In genomic region chr3:89386438-89387420, GRCm38 (mm10) we compare ENCODE assay signal across 11 mouse cellular contexts. TPM values are rescaled to one million over a fixed set of nuclear protein-coding genes. Genes with fewer than 3 reads are reported as not detected.
A peak's percentile ranks its signal among the peaks of the same experiment; 100 is the strongest.
DNase-seq lines count a peak whose midpoint lies in the region; ATAC-seq and TF ChIP-seq lines count a peak whose summit lies in the region.
"Had no signal": no experiment of that assay in that cellular context is flagged by ENCODE, and none has a peak within 500 bp of the region (broad histone marks: within the 10 kb centered on the region; RNA-seq: fewer than 3 reads in every experiment).

No protein-coding gene starts in this region.

- no peak overlapping the region for H3K4me2 ChIP-seq in limb, embryonic 11.5 days (ENCODE audit: low read depth, severe bottlenecking)
- H3K4me2 ChIP-seq: limb, embryonic 12.5 days had no signal

- 0 out of 2 replicates have a peak overlapping the region, but pooled peaks have one; percentile 22 for H3K9ac ChIP-seq in limb, embryonic 11.5 days (ENCODE audit: low read length)

- TF ChIP-seq CTCF in spleen, adult 2 months (IDR thresholded peaks at IDR 0.05; ENCODE audit: extremely low read depth, insufficient read depth, insufficient read length, insufficient replicate concordance) = no peak

- no peaks in the 10 kb centered on the region for H3K9me3 ChIP-seq in limb, embryonic 11.5 days (ENCODE audit: control insufficient read depth, low read length)
- H3K9me3 ChIP-seq: limb, embryonic 12.5 days had no signal

- H3K4me3 ChIP-seq in spleen, adult 2 months (ENCODE audit: extremely low read depth, insufficient read depth, insufficient read length) = peak overlapping the region; percentile 49
- no peak overlapping the region for H3K4me3 ChIP-seq in limb, embryonic 11.5 days (ENCODE audit: low read depth, low read length)
- H3K4me3 ChIP-seq: limb, embryonic 12.5 days had no signal

- peaks cover 50% of the 10 kb centered on the region for H3K4me1 ChIP-seq in spleen, adult 2 months (ENCODE audit: control insufficient read depth, insufficient read depth, insufficient read length)
- peaks cover 20% of the 10 kb centered on the region for H3K4me1 ChIP-seq in limb, embryonic 11.5 days (ENCODE audit: control insufficient read depth, insufficient read depth, low read length)

- WGBS in spleen, adult 2 months = 77% methylated on average over 16 of the region's 17 CpGs
- WGBS in limb, embryonic 11.5 days = 51% methylated on average over 17 of the region's 17 CpGs

- TF ChIP-seq POLR2A in spleen, adult 2 months (IDR thresholded peaks at IDR 0.05; ENCODE audit: low read depth, low read length) = no peak

- no peak for ATAC-seq in limb, embryonic 11.5 days (ENCODE audit: insufficient number of reproducible peaks, low FRiP score, low TSS enrichment, low read depth)

- DNase-seq in heart, adult 11 months = peak; percentile 92
- DNase-seq in heart, adult 8-10 months (ENCODE audit: low spot score) = no peak
- peak in 1 of 2 experiments; percentile 35 for DNase-seq in spleen, adult 2 months (ENCODE audit: low read depth in 1 of 2, low spot score in 2 of 2)
- no peak for DNase-seq in spleen, adult 12 weeks (ENCODE audit: low spot score)
- DNase-seq in limb, embryonic 11.5 days (ENCODE audit: low spot score) = no peak
- peak; percentile 61 for DNase-seq in thymus, postnatal 4 days
- no peak for DNase-seq in frontal cortex, postnatal 10 days (ENCODE audit: low spot score in 2 of 2)
- no peak for DNase-seq in left cerebral cortex, adult 11 months (ENCODE audit: low spot score)
- DNase-seq: cerebellum, adult 11 months had no signal

- no peaks in the 10 kb centered on the region; the same call in 1 of the 2 replicates for H3K36me3 ChIP-seq in spleen, adult 2 months (ENCODE audit: control insufficient read depth, insufficient read depth, low read length)
- H3K36me3 ChIP-seq in limb, embryonic 11.5 days (ENCODE audit: control insufficient read depth, insufficient read depth, low read length) = no peaks in the 10 kb centered on the region
- H3K36me3 ChIP-seq: limb, embryonic 12.5 days had no signal

- peak overlapping the region; percentile 84 for H3K27ac ChIP-seq in spleen, adult 2 months (ENCODE audit: insufficient read depth, low read length)
- H3K27ac ChIP-seq in limb, embryonic 11.5 days (replicated peaks; ENCODE audit: low read depth, low read length) = no peak overlapping the region
- H3K27ac ChIP-seq: limb, embryonic 12.5 days had no signal

- no peaks in the 10 kb centered on the region for H3K27me3 ChIP-seq in spleen, adult 2 months (ENCODE audit: control insufficient read depth, insufficient read depth, low read length)
- H3K27me3 ChIP-seq in limb, embryonic 11.5 days (ENCODE audit: control insufficient read depth, insufficient read depth, low read length) = no peaks in the 10 kb centered on the region

RNA-seq across cellular contexts. Expression of gene Zbtb7b, which starts 7.8 kb away (rescaled TPM):
- 10 to 100 TPM; 19.6 to 23.2 (median 22.9) TPM for total RNA-seq in heart, adult 8-10 months (2022)
- 54.5 and 58.4 TPM in 2 replicates for polyA plus RNA-seq in spleen, adult 2 months (2012; rRNA removed)
- polyA plus RNA-seq in limb, embryonic 11.5 days (2014; fragmentation: Nextera tagmentation; extraction: Ambion mirVana) = 0.41 and 0.45 TPM in 2 replicates

RNA-seq across cellular contexts. Expression of gene Lenep, which starts 15.9 kb away (rescaled TPM):
- total RNA-seq in heart, adult 8-10 months (2022) = 1 to 10 TPM in 2 of 4 experiments, under 1 TPM in 1, not detected in 1; 0.75 to 1.5 (median 1.2) TPM
- 1.5 and 1.9 TPM in 2 replicates for polyA plus RNA-seq in spleen, adult 2 months (2012; rRNA removed)
- polyA plus RNA-seq in limb, embryonic 11.5 days (2014; fragmentation: Nextera tagmentation; extraction: Ambion mirVana) = 0.61 TPM in 1 of 2 replicates, not detected in the other
- polyA plus RNA-seq: limb, embryonic 12.5 days had no signal

RNA-seq across cellular contexts. Expression of gene Dcst1, which starts 21.7 kb away (rescaled TPM):
- not detected for total RNA-seq in heart, adult 8-10 months (2022)
- 0.29 and 0.42 TPM in 2 replicates for polyA plus RNA-seq in spleen, adult 2 months (2012; rRNA removed)
- polyA plus RNA-seq in limb, embryonic 11.5 days (2014; fragmentation: Nextera tagmentation; extraction: Ambion mirVana) = 0.37 and 0.44 TPM in 2 replicates
- total RNA-seq: heart, postnatal 25 days had no signal

RNA-seq across cellular contexts. Expression of gene Flad1, which starts 24.9 kb away (rescaled TPM):
- total RNA-seq in heart, adult 8-10 months (2022) = 10 to 100 TPM; 55.5 to 71.8 (median 67.9) TPM
- polyA plus RNA-seq in spleen, adult 2 months (2012; rRNA removed) = 39.1 and 43.9 TPM in 2 replicates
- 19.0 and 21.9 TPM in 2 replicates for polyA plus RNA-seq in limb, embryonic 11.5 days (2014; fragmentation: Nextera tagmentation; extraction: Ambion mirVana)

RNA-seq across cellular contexts. Expression of gene Dcst2, which starts 25.0 kb away (rescaled TPM):
- total RNA-seq in heart, adult 8-10 months (2022) = not detected
- polyA plus RNA-seq in spleen, adult 2 months (2012; rRNA removed) = 0.15 and 0.43 TPM in 2 replicates
- polyA plus RNA-seq in limb, embryonic 11.5 days (2014; fragmentation: Nextera tagmentation; extraction: Ambion mirVana) = 0.23 and 0.28 TPM in 2 replicates
- total RNA-seq: heart, postnatal 25 days had no signal

Comparison
In these comparisons a context has a peak if more than half of its experiments do, and no peak if none do; other contexts are left out.
1. DNase-seq: peak in heart, adult 11 months (single experiment) and thymus, postnatal 4 days (single experiment); none in heart, adult 8-10 months (single experiment), spleen, adult 12 weeks (single experiment), limb, embryonic 11.5 days (single experiment), frontal cortex, postnatal 10 days (0 of 2) and left cerebral cortex, adult 11 months (single experiment).
2. RNA of gene Zbtb7b, which starts 7.8 kb away (polyA plus RNA-seq): 54.5 to 58.4 TPM in spleen, adult 2 months; 0.41 to 0.45 TPM in limb, embryonic 11.5 days; every median in the first group is over 10 times any median in the second.